Mouse (Mus musculus): ENCODE data around the gene Slc35f2.
A peak's percentile ranks its signal among the peaks of the same experiment; 100 is the strongest.

DNA sequence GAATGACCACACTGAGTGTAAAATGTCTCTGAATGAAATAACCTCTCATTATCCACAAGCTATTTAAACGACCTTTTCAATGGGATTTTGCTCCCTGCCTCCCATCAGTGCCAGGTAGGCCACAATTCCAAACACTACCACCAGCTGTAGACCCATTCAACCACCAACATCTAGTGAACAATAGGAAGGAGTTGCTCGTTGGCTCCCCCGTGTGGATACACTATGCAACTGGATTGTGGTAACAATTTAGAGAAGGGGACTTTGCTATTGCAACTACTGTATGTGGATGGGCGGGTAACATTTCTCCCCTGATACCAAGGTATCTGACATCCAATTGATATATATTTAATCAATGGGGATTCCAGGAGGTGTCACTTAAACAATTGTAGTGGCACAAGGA is 47.4 kb downstream of the Slc35f2 start:
- TF ChIP-seq POLR2A (IDR thresholded peaks at IDR 0.05; ENCODE audit: extremely low read depth, insufficient read depth, low read length) (no peak), CTCF (IDR thresholded peaks at IDR 0.05; ENCODE audit: low read depth, low read length) (peak; percentile 47; the same call in 1 of the 2 replicates)

Data from liver, adult 2 months (tissue).